Mouse (Mus musculus) limb, embryonic 15.5 days (tissue): ENCODE measurements around the gene Hoxa2. TPM values are rescaled to one million over a fixed set of nuclear protein-coding genes. Genes with fewer than 3 reads are reported as not detected.

ENCODE experiments used
- ATAC-seq: fragments of 200-750 bp; cut with Nextera tagmentation; 2 replicates; pipeline ENCODE4 v1.8.0; 2017; ENCODE audit warnings: low read depth, moderate TSS enrichment; ENCODE audit not compliant: insufficient number of reproducible peaks, low FRiP score, low TSS enrichment
- H3K27ac ChIP-seq: fragments of 300-500 bp; sonication (generic); 2 replicates; pipeline ENCODE4 v1.5.1; 2015; ENCODE audit warnings: moderate library complexity, mild to moderate bottlenecking, inconsistent platforms
- H3K27me3 ChIP-seq: fragments of 300-500 bp; sonication (generic); 2 replicates; pipeline ENCODE4 v1.6.1; 2015; ENCODE audit warnings: inconsistent platforms
- H3K36me3 ChIP-seq: fragments of 300-500 bp; sonication (generic); 2 replicates; pipeline ENCODE4 v1.6.1; 2015; ENCODE audit warnings: inconsistent platforms
- H3K4me1 ChIP-seq: fragments of 300-500 bp; sonication (generic); 2 replicates; pipeline ENCODE4 v1.6.1; 2015; ENCODE audit warnings: inconsistent platforms
- H3K4me2 ChIP-seq: fragments of 300-500 bp; sonication (generic); 2 replicates; pipeline ENCODE4 v1.6.1; 2015; ENCODE audit warnings: mild to moderate bottlenecking, inconsistent platforms
- H3K4me3 ChIP-seq: fragments of 300-500 bp; sonication (generic); 2 replicates; pipeline ENCODE4 v1.5.1; 2015; ENCODE audit warnings: mild to moderate bottlenecking, inconsistent platforms
- H3K9ac ChIP-seq: fragments of 300-500 bp; sonication (generic); 2 replicates; pipeline ENCODE4 v1.6.1; 2015; ENCODE audit warnings: inconsistent platforms
- H3K9me3 ChIP-seq: fragments of 300-500 bp; sonication (generic); 2 replicates; pipeline ENCODE4 v1.6.1; 2016; ENCODE audit warnings: inconsistent platforms
- whole genome bisulfite sequencing: fragments of 180-500 bp; shearing (Covaris S2); methylation state at CpG from one replicate; pipeline ENCODE4 v1.1.7; 2015; 5-methylcytosine and 5-hydroxymethylcytosine counted together
- polyA plus RNA-seq: library from polyadenylated mRNA; unstranded; fragments of >200 nt; fragmentation: Nextera tagmentation; extraction: Ambion mirVana; gene quantifications from 2 replicates; pipeline ENCODE4 v1.2.1, GENCODE M21; 2015

Hoxa2 gene
- polyA plus RNA-seq, 1 experiment from 2014 or later, result 0.59 TPM

DNA sequence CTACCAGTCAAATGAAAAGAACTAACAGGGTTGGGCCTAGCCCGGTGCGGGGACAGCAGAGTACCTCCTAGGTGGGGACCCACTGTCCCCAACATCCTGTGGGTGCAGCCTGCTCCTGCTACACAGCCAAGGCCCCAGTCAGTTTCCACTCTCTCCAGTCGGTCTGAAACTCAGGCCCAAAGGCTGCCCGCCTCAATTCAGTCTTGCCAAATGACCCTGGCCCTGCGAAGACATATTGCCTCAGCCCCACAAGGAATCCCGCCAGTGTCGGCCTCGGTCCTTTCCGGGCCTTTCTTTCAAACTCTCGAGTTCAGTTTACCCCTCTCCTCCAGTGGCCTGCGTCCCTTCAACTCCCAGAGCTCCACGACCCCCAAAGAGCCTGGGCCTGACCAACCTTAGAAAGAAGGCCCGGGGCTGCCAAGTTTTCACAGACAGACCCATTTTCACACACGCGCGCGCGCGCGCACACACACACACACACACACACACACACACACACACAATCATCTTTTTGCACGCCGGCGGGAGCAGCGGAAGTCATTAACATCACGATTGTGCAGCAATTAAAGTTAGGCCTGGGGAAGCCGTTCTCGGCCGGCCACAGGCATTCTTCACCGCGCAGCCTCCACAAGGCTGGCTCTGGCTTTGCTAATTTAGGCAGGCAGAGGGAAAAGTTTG, 35.6 kb upstream of the Hoxa2 start:
- peaks cover 5% of the 10 kb centered on the region; the same call in 1 of the 2 replicates for H3K36me3 ChIP-seq
- 50% methylated on average over 30 of the region's 30 CpGs for WGBS
- no peak for ATAC-seq
- H3K4me2 ChIP-seq, result 0 out of 2 replicates have a peak overlapping the region, but pooled peaks have one; percentile 0
- H3K27ac ChIP-seq, result no peak overlapping the region
- peaks cover 73% of the 10 kb centered on the region for H3K27me3 ChIP-seq
- peaks cover 23% of the 10 kb centered on the region for H3K4me1 ChIP-seq
- H3K4me3 ChIP-seq, result no peak overlapping the region
- H3K9ac ChIP-seq, result no peak overlapping the region
- H3K9me3 ChIP-seq, result no peaks in the 10 kb centered on the region

GRCm38 (mm10) chr6:52197271-52197670, 32.6 kb upstream of the Hoxa2 start:
- Histone ChIP-seq H3K27me3 (peaks cover 74% of the 10 kb centered on the region), H3K4me3 (no peak overlapping the region), H3K4me1 (peaks cover 7% of the 10 kb centered on the region), H3K9ac (no peak overlapping the region), H3K9me3 (no peaks in the 10 kb centered on the region), H3K4me2 (no peak overlapping the region), H3K36me3 (0 out of 2 replicates have a peak, but pooled peaks cover under 1% of the 10 kb centered on the region), H3K27ac (no peak overlapping the region)
- WGBS, result 33% methylated on average over 10 of the region's 10 CpGs
- ATAC-seq, result no peak

GRCm38 (mm10) chr6:52196811-52197210, 32.2 kb upstream of the Hoxa2 start:
- Histone ChIP-seq H3K27ac (no peak overlapping the region), H3K27me3 (peaks cover 78% of the 10 kb centered on the region), H3K9ac (no peak overlapping the region), H3K36me3 (no peaks in the 10 kb centered on the region), H3K4me2 (no peak overlapping the region), H3K4me1 (peaks cover 12% of the 10 kb centered on the region), H3K9me3 (no peaks in the 10 kb centered on the region), H3K4me3 (no peak overlapping the region)
- ATAC-seq, result no peak
- 67% methylated on average over 9 of the region's 9 CpGs for WGBS

GRCm38 (mm10) chr6:52194690-52195089, 30.1 kb upstream of the Hoxa2 start:
- 54% methylated on average over 10 of the region's 10 CpGs for WGBS
- H3K4me1 ChIP-seq, result peaks cover 24% of the 10 kb centered on the region
- H3K27ac ChIP-seq, result no peak overlapping the region

DNA sequence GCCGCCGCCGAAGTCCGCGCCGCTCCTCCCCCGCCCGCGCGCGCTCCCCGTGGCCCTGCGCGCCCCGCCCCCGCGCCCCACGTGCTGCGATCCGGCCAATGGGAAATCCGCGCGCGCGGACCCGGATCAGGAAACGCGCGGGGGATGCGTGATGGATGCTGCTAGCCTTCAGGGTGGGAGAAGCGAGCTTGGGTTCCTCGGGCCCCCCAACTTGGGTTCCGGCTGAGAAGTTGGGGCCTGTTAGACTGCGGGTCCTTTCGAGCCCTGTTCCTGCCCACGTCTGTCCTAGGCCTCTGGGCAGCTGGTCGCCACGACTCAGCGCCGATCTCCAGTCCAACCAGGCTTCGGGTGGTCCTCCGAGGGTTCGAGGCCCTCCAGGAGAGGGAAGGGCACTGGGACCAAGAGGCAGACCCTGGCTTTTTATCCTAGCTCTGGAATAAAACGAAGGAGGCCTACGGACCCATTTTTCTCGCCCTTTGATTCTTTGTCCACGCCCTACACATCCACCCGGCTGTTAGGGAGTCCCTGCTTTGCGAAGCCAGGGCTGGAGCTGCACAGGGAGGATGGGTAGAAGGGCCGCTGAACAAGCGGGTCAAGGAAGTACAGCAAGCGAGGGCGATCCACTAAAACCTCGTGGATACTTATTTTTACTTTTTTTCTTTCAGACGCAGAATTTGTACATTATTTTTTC, 27.4 kb upstream of the Hoxa2 start:
- Histone ChIP-seq H3K27ac (peak overlapping the region; percentile 35; the same call in 1 of the 2 replicates), H3K4me1 (peaks cover 24% of the 10 kb centered on the region), H3K4me3 (peak overlapping the region; percentile 59), H3K27me3 (peaks cover 84% of the 10 kb centered on the region), H3K9ac (peak overlapping the region; percentile 40), H3K4me2 (peak overlapping the region; percentile 96), H3K36me3 (no peaks in the 10 kb centered on the region), H3K9me3 (no peaks in the 10 kb centered on the region)
- 2% methylated on average over 43 of the region's 55 CpGs for WGBS
- peak; percentile 68; the same call in 1 of the 2 replicates for ATAC-seq

More at GRCm38 (mm10) chr6:52194690-52195089, 30.1 kb upstream of the Hoxa2 start:
- peaks cover 78% of the 10 kb centered on the region for H3K27me3 ChIP-seq
- no peaks in the 10 kb centered on the region for H3K9me3 ChIP-seq
- no peak overlapping the region for H3K4me2 ChIP-seq
- H3K4me3 ChIP-seq, result no peak overlapping the region
- no peaks in the 10 kb centered on the region for H3K36me3 ChIP-seq
- H3K9ac ChIP-seq, result no peak overlapping the region
- ATAC-seq, result no peak

DNA sequence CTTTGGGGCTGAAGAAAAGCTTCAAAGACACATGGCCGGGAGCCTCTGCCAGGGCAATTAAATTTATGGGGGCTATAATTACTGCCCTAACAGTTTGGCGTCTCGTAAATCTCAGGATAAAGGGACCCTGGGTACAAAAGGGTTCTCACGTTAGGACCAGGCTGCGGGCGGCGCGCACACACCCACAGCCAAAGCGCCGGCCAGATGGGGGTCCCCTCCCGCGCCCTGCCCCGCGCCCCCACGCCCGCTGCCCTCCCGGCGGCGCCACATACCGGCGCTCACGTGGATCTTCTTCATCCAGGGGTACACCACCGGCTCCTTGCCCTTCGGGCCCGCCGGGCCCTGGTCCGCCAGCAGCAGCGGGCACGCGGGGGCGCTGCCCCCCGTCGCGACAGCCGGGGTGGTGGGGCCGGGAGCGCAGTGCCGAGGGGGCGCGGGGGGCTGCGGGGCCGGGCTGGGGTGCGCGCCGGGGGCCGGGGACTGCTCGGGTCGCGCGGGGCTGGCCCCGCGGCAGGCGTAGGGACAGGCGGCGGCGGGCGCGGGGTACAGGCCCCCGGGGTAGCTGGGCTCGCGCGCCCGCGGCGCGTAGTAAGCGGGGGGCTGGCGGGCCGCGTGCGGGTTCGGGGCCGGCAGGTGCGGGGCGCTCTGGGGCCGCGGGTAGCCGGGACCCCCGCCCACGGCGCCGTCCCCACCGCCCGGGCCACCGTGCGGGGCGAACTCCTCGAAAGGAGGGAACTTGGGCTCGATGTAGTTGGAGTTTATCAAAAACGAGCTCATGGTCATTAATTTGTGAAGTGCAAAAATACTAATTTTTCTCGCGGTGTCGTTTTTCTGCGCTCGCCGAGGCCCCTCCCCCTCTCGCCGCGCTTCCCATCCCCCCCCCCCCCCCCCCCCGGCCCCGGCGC, 26.5 kb upstream of the Hoxa2 start, which contains the start of gene Hoxa4:
Gene Hoxa4, minus strand, starts transcription at position 848 of the 905 bp plus-strand sequence.
- Histone ChIP-seq H3K9ac (peak within 1 kb of the TSS; percentile 48), H3K9me3 (no peaks in the 10 kb centered on the region), H3K4me3 (peak within 1 kb of the TSS; percentile 59), H3K27me3 (peaks cover 84% of the 10 kb centered on the region), H3K4me2 (peak within 1 kb of the TSS; percentile 96), H3K27ac (peak within 1 kb of the TSS; percentile 43; the same call in 1 of the 2 replicates), H3K4me1 (peaks cover 24% of the 10 kb centered on the region), H3K36me3 (no peaks in the 10 kb centered on the region)
- no peak for ATAC-seq
- WGBS, result 4% methylated on average over 50 of the region's 102 CpGs

GRCm38 (mm10) chr6:52190410-52190809, 25.8 kb upstream of the Hoxa2 start:
- Histone ChIP-seq H3K4me1 (peaks cover 26% of the 10 kb centered on the region), H3K27me3 (peaks cover 87% of the 10 kb centered on the region), H3K4me2 (peak overlapping the region; percentile 96; the same call in 1 of the 2 replicates), H3K36me3 (no peaks in the 10 kb centered on the region), H3K4me3 (peak overlapping the region; percentile 59), H3K9me3 (no peaks in the 10 kb centered on the region), H3K27ac (no peak overlapping the region), H3K9ac (no peak overlapping the region)
- no peak for ATAC-seq
- 22% methylated on average over 23 of the region's 23 CpGs for WGBS

GRCm38 (mm10) chr6:52189909-52190308, 25.3 kb upstream of the Hoxa2 start:
- peaks cover 31% of the 10 kb centered on the region for H3K4me1 ChIP-seq
- H3K9ac ChIP-seq, result no peak overlapping the region
- H3K9me3 ChIP-seq, result no peaks in the 10 kb centered on the region
- no peaks in the 10 kb centered on the region for H3K36me3 ChIP-seq
- H3K4me2 ChIP-seq, result no peak overlapping the region
- WGBS, result 54% methylated on average over 8 of the region's 8 CpGs
- H3K27ac ChIP-seq, result no peak overlapping the region
- peaks cover 89% of the 10 kb centered on the region for H3K27me3 ChIP-seq
- no peak for ATAC-seq
- no peak overlapping the region for H3K4me3 ChIP-seq

DNA sequence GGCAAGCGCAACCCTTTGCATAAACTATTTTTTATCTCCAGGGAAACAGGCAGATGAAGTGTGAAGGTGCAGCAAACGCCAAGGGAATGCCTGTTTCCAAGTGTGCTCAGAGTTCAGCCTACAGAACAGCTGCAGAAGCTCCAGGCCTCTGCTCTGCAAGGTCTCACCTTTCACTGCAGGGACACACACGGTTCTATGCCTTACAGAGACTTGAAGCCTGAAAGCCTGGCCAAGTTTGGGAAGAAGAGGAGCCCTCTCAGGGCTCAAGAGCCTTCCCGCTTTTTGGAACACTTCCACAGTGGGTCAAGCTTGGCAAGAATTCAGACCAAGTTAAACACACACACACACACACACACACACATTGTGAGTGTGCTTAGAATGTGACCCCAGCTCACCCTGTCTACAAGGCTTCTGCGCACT, 24.6 kb upstream of the Hoxa2 start:
- ATAC-seq, result no peak
- no peak overlapping the region for H3K4me3 ChIP-seq
- WGBS, result 55% methylated on average over 5 of the region's 5 CpGs
- H3K4me2 ChIP-seq, result no peak overlapping the region
- H3K4me1 ChIP-seq, result peaks cover 37% of the 10 kb centered on the region
- H3K9me3 ChIP-seq, result no peaks in the 10 kb centered on the region
- H3K36me3 ChIP-seq, result no peaks in the 10 kb centered on the region
- H3K9ac ChIP-seq, result no peak overlapping the region
- H3K27ac ChIP-seq, result peak overlapping the region; percentile 27; the same call in 1 of the 2 replicates
- peaks cover 90% of the 10 kb centered on the region for H3K27me3 ChIP-seq

DNA sequence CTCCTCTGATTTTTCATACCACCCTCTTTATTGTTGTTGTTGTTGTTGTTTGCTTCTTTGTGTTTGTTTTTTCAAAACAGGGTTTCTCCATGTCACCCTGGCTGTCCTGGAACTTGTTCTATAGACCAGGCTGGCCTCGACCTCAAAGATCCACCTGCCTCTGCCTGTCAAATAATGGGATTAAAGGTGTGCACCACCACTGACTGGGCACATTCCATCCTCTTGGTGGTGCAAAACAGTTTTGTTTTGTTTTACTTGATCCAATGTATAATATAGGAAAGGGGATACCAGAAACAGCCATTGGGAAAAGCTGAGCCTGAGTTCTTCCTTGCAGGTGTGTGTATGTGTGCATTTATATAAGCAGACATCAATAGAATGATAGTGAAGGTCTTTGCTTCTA, 21.9 kb upstream of the Hoxa2 start:
- Histone ChIP-seq H3K27ac (no peak overlapping the region), H3K4me1 (peaks cover 37% of the 10 kb centered on the region), H3K9ac (no peak overlapping the region), H3K36me3 (no peaks in the 10 kb centered on the region), H3K4me3 (no peak overlapping the region), H3K9me3 (no peaks in the 10 kb centered on the region), H3K27me3 (peaks cover 78% of the 10 kb centered on the region), H3K4me2 (no peak overlapping the region)
- ATAC-seq, result no peak
- WGBS, result 70% methylated on average over 1 of the region's 1 CpGs

DNA sequence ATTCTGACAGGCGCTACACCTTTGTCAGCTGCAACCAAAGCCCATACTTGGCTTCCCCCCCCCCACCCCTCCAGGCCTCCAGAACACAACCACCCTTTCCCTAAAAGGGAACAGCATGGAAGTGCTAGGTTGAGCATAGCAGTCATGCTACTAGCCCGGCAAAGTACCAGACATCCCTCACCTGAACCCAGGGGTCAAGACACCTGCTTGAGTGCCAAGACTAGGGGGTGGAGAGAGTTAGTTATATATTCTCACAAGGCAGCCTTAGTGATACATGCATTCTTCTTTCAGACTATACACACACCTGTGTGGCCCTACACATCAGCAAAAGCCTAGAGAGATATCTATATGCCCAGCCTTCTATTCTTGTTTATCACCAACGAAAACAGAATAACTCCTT, 21.2 kb upstream of the Hoxa2 start:
- ATAC-seq, result no peak
- Histone ChIP-seq H3K9me3 (no peaks in the 10 kb centered on the region), H3K27ac (no peak overlapping the region), H3K36me3 (no peaks in the 10 kb centered on the region), H3K4me1 (peaks cover 30% of the 10 kb centered on the region), H3K27me3 (peaks cover 79% of the 10 kb centered on the region), H3K4me3 (no peak overlapping the region), H3K4me2 (no peak overlapping the region), H3K9ac (no peak overlapping the region)
- 48% methylated on average over 3 of the region's 3 CpGs for WGBS
